ENCODE assay signal across 12 mouse cellular contexts in genomic region chr2:179586436-179586835, GRCm38 (mm10).
DNase-seq lines count a peak whose midpoint lies in the region; ATAC-seq lines count a peak whose summit lies in the region.
"Had no signal": no experiment of that assay in that cellular context is flagged by ENCODE, and none has a peak within 500 bp of the region (broad histone marks: within the 10 kb centered on the region; RNA-seq: fewer than 3 reads in every experiment).

No protein-coding gene starts in this region.

- peak; percentile 32 to 68 for DNase-seq in frontal cortex, adult 2 months (ENCODE audit: extremely low spot score in 1 of 2, low spot score in 1 of 2)
- DNase-seq in frontal cortex, postnatal 14 days (ENCODE audit: low spot score in 2 of 2) = no peak
- peak; percentile 71 for DNase-seq in brain, adult 2 months (ENCODE audit: low read depth, low spot score)
- peak; percentile 16 for DNase-seq in layer of hippocampus, adult 9-10 months (ENCODE audit: low spot score)
- DNase-seq in adrenal gland, adult 18-20 months (ENCODE audit: low spot score in 2 of 2) = no peak
- DNase-seq in kidney, postnatal 4 days = no peak
- DNase-seq: adrenal gland, postnatal 14 days; kidney, adult 8-10 months; liver, embryonic 13.5 days; lung, postnatal 10 days had no signal

- 0 out of 2 replicates have a peak, but pooled peaks have one; percentile 13 for ATAC-seq in monocyte, adult 5-6 weeks (replicated peaks; ENCODE audit: insufficient number of reproducible peaks, low FRiP score, low TSS enrichment, poor library complexity, severe bottlenecking)
- ATAC-seq: forebrain, embryonic 15.5 days had no signal

Comparison
In these comparisons a context has a peak if more than half of its experiments do, and no peak if none do; other contexts are left out.
1. DNase-seq: peak in frontal cortex, adult 2 months (2 of 2), brain, adult 2 months (single experiment) and layer of hippocampus, adult 9-10 months (single experiment); none in frontal cortex, postnatal 14 days (0 of 2), adrenal gland, adult 18-20 months (0 of 2) and kidney, postnatal 4 days (0 of 2).